Mouse (Mus musculus): ENCODE data around the gene Synpo2l. TPM values are rescaled to one million over a fixed set of nuclear protein-coding genes. Genes with fewer than 3 reads are reported as not detected.
"Not testable (repeated sequence)": the region's sequence is repeated elsewhere in the genome, so short reads cannot be mapped to it uniquely, and the experiment has no call there.

Gene Synpo2l
- total RNA-seq, 4 experiments from 2014 or later: 120 to 148 (median 126) TPM

GRCm38 (mm10) chr14:20640644-20641437 lies 27.3 kb downstream of the Synpo2l start, which contains the start of gene Usp54:
TSS of gene Usp54 (minus strand) at chr14:20641063.
- DNase-seq (ENCODE audit: low spot score): peak; percentile 97

- DNase-seq (ENCODE audit: low spot score): no peak
Observed at GRCm38 (mm10) chr14:20639918-20640619, 28.1 kb downstream of the Synpo2l start.

GRCm38 (mm10) chr14:20638702-20639101 lies 29.5 kb downstream of the Synpo2l start:
- no peak for DNase-seq (ENCODE audit: low spot score)

- no peak for DNase-seq (ENCODE audit: low spot score)
Observed at GRCm38 (mm10) chr14:20637818-20638574, 30.2 kb downstream of the Synpo2l start.

- not testable (repeated sequence) for DNase-seq (ENCODE audit: low spot score)
Observed at GRCm38 (mm10) chr14:20636968-20637367, 31.2 kb downstream of the Synpo2l start.

GRCm38 (mm10) chr14:20635546-20635945 lies 32.6 kb downstream of the Synpo2l start:
- no peak for DNase-seq (ENCODE audit: low spot score)

GRCm38 (mm10) chr14:20631253-20631652 lies 36.9 kb downstream of the Synpo2l start:
- no peak for DNase-seq (ENCODE audit: low spot score)

- DNase-seq (ENCODE audit: low spot score): no peak
Observed at GRCm38 (mm10) chr14:20626971-20627370, 41.2 kb downstream of the Synpo2l start.

GRCm38 (mm10) chr14:20626447-20626846 lies 41.7 kb downstream of the Synpo2l start:
- no peak for DNase-seq (ENCODE audit: low spot score)

GRCm38 (mm10) chr14:20622907-20623306 lies 45.2 kb downstream of the Synpo2l start:
- DNase-seq (ENCODE audit: low spot score): no peak

GRCm38 (mm10) chr14:20622412-20622811 lies 45.7 kb downstream of the Synpo2l start:
- DNase-seq (ENCODE audit: low spot score): no peak

- no peak for DNase-seq (ENCODE audit: low spot score)
Observed at GRCm38 (mm10) chr14:20621903-20622302, 46.3 kb downstream of the Synpo2l start.

GRCm38 (mm10) chr14:20619131-20619530 lies 49.0 kb downstream of the Synpo2l start:
- no peak for DNase-seq (ENCODE audit: low spot score)

GRCm38 (mm10) chr14:20618211-20618610 lies 49.9 kb downstream of the Synpo2l start:
- DNase-seq (ENCODE audit: low spot score): peak; percentile 36

- no peak for DNase-seq (ENCODE audit: low spot score)
Observed at GRCm38 (mm10) chr14:20616421-20616820, 51.7 kb downstream of the Synpo2l start.

- no peak for DNase-seq (ENCODE audit: low spot score)
Observed at GRCm38 (mm10) chr14:20615075-20615474, 53.1 kb downstream of the Synpo2l start.

- DNase-seq (ENCODE audit: low spot score): no peak
Observed at GRCm38 (mm10) chr14:20612820-20613219, 55.3 kb downstream of the Synpo2l start.

- peak; percentile 52 for DNase-seq (ENCODE audit: low spot score)
Observed at GRCm38 (mm10) chr14:20610146-20610545, 58.0 kb downstream of the Synpo2l start.

GRCm38 (mm10) chr14:20609519-20609918 lies 58.6 kb downstream of the Synpo2l start:
- no peak for DNase-seq (ENCODE audit: low spot score)
